9 mouse cellular contexts compared by ENCODE assay signal in genomic region chr10:45381937-45382636, GRCm38 (mm10). TPM values are rescaled to one million over a fixed set of nuclear protein-coding genes. Genes with fewer than 3 reads are reported as not detected.
DNase-seq lines count a peak whose midpoint lies in the region; ATAC-seq and TF ChIP-seq lines count a peak whose summit lies in the region.
"Had no signal": no experiment of that assay in that cellular context is flagged by ENCODE, and none has a peak within 500 bp of the region (broad histone marks: within the 10 kb centered on the region; RNA-seq: fewer than 3 reads in every experiment).

No protein-coding gene starts in this region.

- H3K79me2 ChIP-seq in MEL (ENCODE audit: control insufficient read depth, insufficient read depth, low read length, poor library complexity), result no peaks in the 10 kb centered on the region

- DNase-seq in MEL (ENCODE audit: low read depth, low spot score), result peak; percentile 23
- peak; percentile 77 for DNase-seq in midbrain, embryonic 14.5 days
- no peak for DNase-seq in cerebellum, adult 8-10 months
- no peak for DNase-seq in liver, embryonic 11.5 days (ENCODE audit: low spot score)
- DNase-seq in kidney, adult 11 months, result no peak

- no peak overlapping the region for H3K4me2 ChIP-seq in intestine, postnatal 0 days (replicated peaks; ENCODE audit: low read depth)
- no peak overlapping the region for H3K4me2 ChIP-seq in intestine, embryonic 15.5 days (replicated peaks)
- H3K4me2 ChIP-seq in forebrain, embryonic 12.5 days, result no peak overlapping the region
- H3K4me2 ChIP-seq in midbrain, embryonic 14.5 days (ENCODE audit: low read length), result no peak overlapping the region
- H3K4me2 ChIP-seq in liver, embryonic 11.5 days, result no peak overlapping the region
- H3K4me2 ChIP-seq: limb, embryonic 15.5 days had no signal

- ATAC-seq in intestine, postnatal 0 days, result no peak
- no peak for ATAC-seq in intestine, embryonic 15.5 days
- peak; percentile 55; the same call in 1 of the 2 replicates for ATAC-seq in forebrain, embryonic 12.5 days (ENCODE audit: low FRiP score)
- ATAC-seq in midbrain, embryonic 14.5 days (ENCODE audit: low FRiP score, low TSS enrichment), result peak; percentile 46; the same call in 1 of the 2 replicates
- ATAC-seq in liver, embryonic 11.5 days (replicated peaks; ENCODE audit: low FRiP score), result no peak

- no peaks in the 10 kb centered on the region for H3K9me3 ChIP-seq in intestine, postnatal 0 days (ENCODE audit: control insufficient read depth)
- no peaks in the 10 kb centered on the region for H3K9me3 ChIP-seq in intestine, embryonic 15.5 days
- no peaks in the 10 kb centered on the region for H3K9me3 ChIP-seq in MEL (replicated peaks; ENCODE audit: insufficient read depth, low read length)
- no peaks in the 10 kb centered on the region for H3K9me3 ChIP-seq in forebrain, embryonic 12.5 days
- no peaks in the 10 kb centered on the region for H3K9me3 ChIP-seq in midbrain, embryonic 14.5 days (ENCODE audit: control insufficient read depth, low read length)
- no peaks in the 10 kb centered on the region for H3K9me3 ChIP-seq in liver, embryonic 11.5 days (ENCODE audit: control insufficient read depth, low read length)
- H3K9me3 ChIP-seq: limb, embryonic 15.5 days had no signal

- no peaks in the 10 kb centered on the region for H3K27me3 ChIP-seq in intestine, postnatal 0 days (replicated peaks; ENCODE audit: control insufficient read depth, insufficient read depth, low read length)
- no peaks in the 10 kb centered on the region for H3K27me3 ChIP-seq in intestine, embryonic 15.5 days (replicated peaks)
- H3K27me3 ChIP-seq in MEL (ENCODE audit: control insufficient read depth in 1 of 2, insufficient read depth in 2 of 2, low read length in 2 of 2), result peaks cover 0 to 2% of the 10 kb centered on the region in 2 experiments; a peak in 2 of 4 replicates
- no peaks in the 10 kb centered on the region for H3K27me3 ChIP-seq in forebrain, embryonic 12.5 days
- H3K27me3 ChIP-seq in midbrain, embryonic 14.5 days (ENCODE audit: control insufficient read depth, insufficient read depth, low read length), result no peaks in the 10 kb centered on the region
- H3K27me3 ChIP-seq in liver, embryonic 11.5 days (replicated peaks; ENCODE audit: control insufficient read depth, insufficient read depth, low read length), result no peaks in the 10 kb centered on the region
- H3K27me3 ChIP-seq: limb, embryonic 15.5 days had no signal

- TF ChIP-seq POLR2A in MEL (IDR thresholded peaks at IDR 0.05; ENCODE audit: control insufficient read depth in 1 of 2, insufficient read depth in 1 of 2, low read depth in 1 of 2, low read length in 2 of 2, poor library complexity in 1 of 2), result no peak

- no peak overlapping the region for H3K27ac ChIP-seq in intestine, postnatal 0 days (ENCODE audit: low read depth, low read length)
- no peak overlapping the region for H3K27ac ChIP-seq in intestine, embryonic 15.5 days
- H3K27ac ChIP-seq in MEL (ENCODE audit: control insufficient read depth, low read depth, low read length), result no peak overlapping the region
- no peak overlapping the region for H3K27ac ChIP-seq in forebrain, embryonic 12.5 days
- no peak overlapping the region for H3K27ac ChIP-seq in midbrain, embryonic 14.5 days (replicated peaks; ENCODE audit: low read depth, low read length)
- no peak overlapping the region for H3K27ac ChIP-seq in liver, embryonic 11.5 days (ENCODE audit: low read depth, low read length)
- H3K27ac ChIP-seq: limb, embryonic 15.5 days had no signal

- no peak for TF ChIP-seq EP300 in MEL (IDR thresholded peaks at IDR 0.05; ENCODE audit: low read depth in 1 of 2, low read length in 2 of 2)

- peak; percentile 58 for TF ChIP-seq CTCF in intestine, postnatal 0 days (IDR thresholded peaks at IDR 0.05; ENCODE audit: low read depth)
- peak in 1 of 3 experiments; percentile 62; a peak in 2 of 6 replicates for TF ChIP-seq CTCF in MEL (IDR thresholded peaks at IDR 0.05 in 2 of 3, conservative IDR thresholded peaks at IDR 0.05 in 1 of 3; ENCODE audit: control insufficient read depth in 1 of 3, insufficient read depth in 1 of 3, low read depth in 2 of 3, low read length in 3 of 3, poor library complexity in 1 of 3, severe bottlenecking in 1 of 3)

- H3K4me3 ChIP-seq in intestine, postnatal 0 days (ENCODE audit: low read depth, low read length), result no peak overlapping the region
- no peak overlapping the region for H3K4me3 ChIP-seq in intestine, embryonic 15.5 days (replicated peaks)
- no peak overlapping the region for H3K4me3 ChIP-seq in MEL (ENCODE audit: control insufficient read depth in 1 of 2, insufficient read depth in 1 of 2, low read depth in 2 of 2, low read length in 2 of 2)
- H3K4me3 ChIP-seq in forebrain, embryonic 12.5 days (replicated peaks), result no peak overlapping the region
- no peak overlapping the region for H3K4me3 ChIP-seq in midbrain, embryonic 14.5 days (replicated peaks; ENCODE audit: low read depth, low read length)
- no peak overlapping the region for H3K4me3 ChIP-seq in liver, embryonic 11.5 days (ENCODE audit: low read depth, low read length)
- H3K4me3 ChIP-seq: limb, embryonic 15.5 days had no signal

- no peak overlapping the region for H3K9ac ChIP-seq in intestine, postnatal 0 days (ENCODE audit: low read depth, low read length)
- no peak overlapping the region for H3K9ac ChIP-seq in intestine, embryonic 15.5 days
- H3K9ac ChIP-seq in MEL (ENCODE audit: control insufficient read depth, low read depth, low read length, poor library complexity, severe bottlenecking), result no peak overlapping the region
- H3K9ac ChIP-seq in forebrain, embryonic 12.5 days, result no peak overlapping the region
- no peak overlapping the region for H3K9ac ChIP-seq in midbrain, embryonic 14.5 days (replicated peaks; ENCODE audit: low read length)
- no peak overlapping the region for H3K9ac ChIP-seq in liver, embryonic 11.5 days (ENCODE audit: low read depth, low read length)
- H3K9ac ChIP-seq: limb, embryonic 15.5 days had no signal

- no peaks in the 10 kb centered on the region for H3K36me3 ChIP-seq in intestine, postnatal 0 days (ENCODE audit: control insufficient read depth, insufficient read depth)
- no peaks in the 10 kb centered on the region for H3K36me3 ChIP-seq in intestine, embryonic 15.5 days
- no peaks in the 10 kb centered on the region for H3K36me3 ChIP-seq in MEL (ENCODE audit: control insufficient read depth in 1 of 2, insufficient read depth in 2 of 2, low read length in 2 of 2)
- H3K36me3 ChIP-seq in forebrain, embryonic 12.5 days (replicated peaks), result no peaks in the 10 kb centered on the region
- H3K36me3 ChIP-seq in midbrain, embryonic 14.5 days (ENCODE audit: control insufficient read depth, insufficient read depth, low read length), result no peaks in the 10 kb centered on the region
- H3K36me3 ChIP-seq in liver, embryonic 11.5 days (ENCODE audit: control insufficient read depth, insufficient read depth, low read length), result no peaks in the 10 kb centered on the region; the same call in 1 of the 2 replicates
- H3K36me3 ChIP-seq: limb, embryonic 15.5 days had no signal

- peak; percentile 66 for TF ChIP-seq RAD21 in MEL (IDR thresholded peaks at IDR 0.05; ENCODE audit: low read depth, low read length)

- no peaks in the 10 kb centered on the region for H3K4me1 ChIP-seq in intestine, postnatal 0 days (replicated peaks; ENCODE audit: control insufficient read depth, insufficient read depth, low read length)
- no peaks in the 10 kb centered on the region for H3K4me1 ChIP-seq in intestine, embryonic 15.5 days (replicated peaks)
- H3K4me1 ChIP-seq in MEL (ENCODE audit: control insufficient read depth in 1 of 2, insufficient read depth in 2 of 2, low read length in 2 of 2), result no peaks in the 10 kb centered on the region
- no peaks in the 10 kb centered on the region for H3K4me1 ChIP-seq in forebrain, embryonic 12.5 days
- H3K4me1 ChIP-seq in midbrain, embryonic 14.5 days (ENCODE audit: control insufficient read depth, insufficient read depth, low read length), result no peaks in the 10 kb centered on the region
- H3K4me1 ChIP-seq in liver, embryonic 11.5 days (replicated peaks; ENCODE audit: control insufficient read depth, insufficient read depth, low read length), result peaks cover 5% of the 10 kb centered on the region; the same call in 1 of the 2 replicates
- H3K4me1 ChIP-seq: limb, embryonic 15.5 days had no signal

TF ChIP-seq in MEL, 35 proteins besides CTCF, POLR2A, EP300 and RAD21:
- TF ChIP-seq SIN3A (IDR thresholded peaks at IDR 0.05; ENCODE audit: low read length) (no peak), MAZ (IDR thresholded peaks at IDR 0.05; ENCODE audit: low read depth, low read length) (no peak), HCFC1 (IDR thresholded peaks at IDR 0.05; ENCODE audit: low read depth, low read length) (no peak), MAX (IDR thresholded peaks at IDR 0.05; ENCODE audit: low read length) (no peak), GATA1 (IDR thresholded peaks at IDR 0.05; ENCODE audit: low read depth, low read length) (no peak), ZC3H11A (IDR thresholded peaks at IDR 0.05; ENCODE audit: low read depth, low read length) (peak; percentile 66), NELFE (IDR thresholded peaks at IDR 0.05; ENCODE audit: low read depth, low read length) (no peak), POLR2AphosphoS5 (IDR thresholded peaks at IDR 0.05; ENCODE audit: borderline replicate concordance, low read depth, low read length) (no peak), RCOR1 (IDR thresholded peaks at IDR 0.05; ENCODE audit: low read depth, low read length) (no peak), UBTF (IDR thresholded peaks at IDR 0.05; ENCODE audit: borderline replicate concordance, insufficient read depth, low read depth, low read length) (no peak), SMC3 (IDR thresholded peaks at IDR 0.05; ENCODE audit: low read depth, low read length) (peak; percentile 73), MXI1 (IDR thresholded peaks at IDR 0.05; ENCODE audit: low read depth, low read length) (no peak), TBP (IDR thresholded peaks at IDR 0.05; ENCODE audit: low read depth, low read length) (no peak)

RNA-seq across cellular contexts. Expression of gene Bves, which starts 46.5 kb away (rescaled TPM):
- 2.8 and 3.1 TPM in 2 replicates for polyA plus RNA-seq in intestine, postnatal 0 days (2015; fragmentation: Nextera tagmentation; extraction: Ambion mirVana)
- 4.1 and 4.8 TPM in 2 replicates for polyA plus RNA-seq in intestine, embryonic 15.5 days (2015; fragmentation: Nextera tagmentation; extraction: Ambion mirVana)
- total RNA-seq in MEL (2012; rRNA removed), result not detected in 2 replicates
- polyA plus RNA-seq in MEL (2012; ENCODE audit: insufficient read depth in 1 of 2, insufficient read length in 2 of 2, low read depth in 1 of 2, low replicate concordance in 2 of 2, missing spikeins in 1 of 2), result not detected
- polyA plus RNA-seq in forebrain, embryonic 12.5 days (2016; fragmentation: Nextera tagmentation; extraction: Ambion mirVana), result 1.4 TPM in 2 replicates
- 1.5 and 2.1 TPM in 2 replicates for polyA plus RNA-seq in midbrain, embryonic 14.5 days (2014; fragmentation: Nextera tagmentation; extraction: Ambion mirVana)
- 1.2 and 1.4 TPM in 2 replicates for polyA plus RNA-seq in liver, embryonic 11.5 days (2014; fragmentation: Nextera tagmentation; extraction: Ambion mirVana)

Comparison
In these comparisons a context has a peak if more than half of its experiments do, and no peak if none do; other contexts are left out.
1. ATAC-seq: peak in forebrain, embryonic 12.5 days (single experiment) and midbrain, embryonic 14.5 days (single experiment); none in intestine, postnatal 0 days (single experiment), intestine, embryonic 15.5 days (single experiment) and liver, embryonic 11.5 days (single experiment).
2. DNase-seq: peak in MEL (single experiment) and midbrain, embryonic 14.5 days (single experiment); none in cerebellum, adult 8-10 months (single experiment), liver, embryonic 11.5 days (single experiment) and kidney, adult 11 months (single experiment).